Mouse (Mus musculus): ENCODE results near the gene Slc7a1. TPM values are rescaled to one million over a fixed set of nuclear protein-coding genes. Genes with fewer than 3 reads are reported as not detected.

Slc7a1 gene
- polyA plus RNA-seq, 1 experiment from 2014 or later = 24.9 TPM

DNA sequence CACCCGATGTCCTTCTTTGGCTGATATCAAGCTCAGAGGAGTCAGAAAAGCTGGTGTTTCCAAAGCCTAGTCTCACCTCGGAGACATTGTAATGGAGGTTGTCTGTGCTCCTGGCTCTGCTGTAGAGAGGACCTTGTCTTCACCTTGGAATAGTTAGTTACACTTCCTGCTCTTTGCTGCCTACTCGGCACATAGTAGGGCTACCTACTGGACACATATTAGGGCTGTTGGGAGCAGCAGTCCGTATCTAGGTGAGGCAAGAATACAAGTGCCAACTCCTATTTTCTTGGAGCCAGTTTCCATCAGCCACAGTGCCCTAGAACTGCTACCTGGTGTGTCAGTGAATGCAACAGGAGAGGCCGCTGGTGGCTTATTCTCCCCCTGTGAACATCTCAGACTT is 112.2 kb downstream of the Slc7a1 start:
- H3K9me3 ChIP-seq = no peaks in the 10 kb centered on the region
- H3K27ac ChIP-seq = no peak overlapping the region
- 86% methylated on average over 5 of the region's 5 CpGs for WGBS
- DNase-seq (ENCODE audit: low spot score) = no peak
- peaks cover 5% of the 10 kb centered on the region; the same call in 1 of the 2 replicates for H3K4me1 ChIP-seq
- H3K36me3 ChIP-seq = peaks cover 71% of the 10 kb centered on the region
- no peak overlapping the region for H3K4me3 ChIP-seq
- H3K27me3 ChIP-seq (ENCODE audit: insufficient read depth, poor library complexity, severe bottlenecking) = no peaks in the 10 kb centered on the region

DNA sequence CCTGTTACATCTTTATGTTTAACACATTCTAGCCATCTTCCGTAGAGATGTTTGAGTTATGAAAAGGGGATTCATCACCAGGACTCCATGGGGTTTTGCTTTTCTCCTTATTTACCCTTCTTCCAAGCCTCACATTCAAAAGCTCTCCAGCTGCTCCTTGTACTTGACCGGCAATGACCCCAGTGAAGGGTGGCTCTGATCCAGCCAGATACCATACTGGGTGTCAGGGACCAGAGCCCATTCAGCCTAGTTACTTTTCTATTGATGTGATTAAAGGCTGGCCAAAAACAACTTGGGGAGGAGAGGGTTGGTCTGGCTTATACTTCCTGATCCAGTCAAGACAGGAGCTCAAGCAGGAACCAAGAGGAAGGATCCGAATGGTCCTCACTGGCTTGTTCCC is 116.1 kb downstream of the Slc7a1 start:
- no peak for DNase-seq (ENCODE audit: low spot score)
- Histone ChIP-seq H3K9me3 (no peaks in the 10 kb centered on the region), H3K36me3 (peaks cover 70% of the 10 kb centered on the region), H3K27me3 (ENCODE audit: insufficient read depth, poor library complexity, severe bottlenecking) (no peaks in the 10 kb centered on the region), H3K27ac (no peak overlapping the region), H3K4me3 (no peak overlapping the region), H3K4me1 (peaks cover 4% of the 10 kb centered on the region; the same call in 1 of the 2 replicates)
- 89% methylated on average over 3 of the region's 3 CpGs for WGBS

DNA sequence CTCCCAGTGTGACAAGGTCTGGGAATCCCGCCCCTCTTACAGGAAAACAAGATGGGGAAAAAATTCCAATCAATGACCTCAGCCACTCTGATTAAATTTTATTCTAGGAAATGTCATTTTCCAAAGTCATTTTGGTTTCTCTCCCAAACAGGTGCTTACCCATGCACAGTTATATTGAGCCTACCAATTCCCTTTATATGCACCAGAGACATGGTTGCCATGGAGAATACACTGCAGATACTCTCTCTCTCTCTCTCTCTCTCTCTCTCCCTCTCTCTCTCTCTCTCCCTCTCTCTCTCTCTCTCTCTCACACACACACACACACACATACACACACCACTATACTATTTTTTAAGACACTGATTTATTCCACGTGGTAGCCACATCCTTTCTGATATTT is 116.5 kb downstream of the Slc7a1 start:
- Histone ChIP-seq H3K4me3 (no peak overlapping the region), H3K27ac (no peak overlapping the region), H3K27me3 (ENCODE audit: insufficient read depth, poor library complexity, severe bottlenecking) (no peaks in the 10 kb centered on the region), H3K9me3 (no peaks in the 10 kb centered on the region), H3K36me3 (peaks cover 74% of the 10 kb centered on the region), H3K4me1 (0 out of 2 replicates have a peak, but pooled peaks cover 4% of the 10 kb centered on the region)
- DNase-seq (ENCODE audit: low spot score) = no peak
- 84% methylated on average over 2 of the region's 2 CpGs for WGBS

DNA sequence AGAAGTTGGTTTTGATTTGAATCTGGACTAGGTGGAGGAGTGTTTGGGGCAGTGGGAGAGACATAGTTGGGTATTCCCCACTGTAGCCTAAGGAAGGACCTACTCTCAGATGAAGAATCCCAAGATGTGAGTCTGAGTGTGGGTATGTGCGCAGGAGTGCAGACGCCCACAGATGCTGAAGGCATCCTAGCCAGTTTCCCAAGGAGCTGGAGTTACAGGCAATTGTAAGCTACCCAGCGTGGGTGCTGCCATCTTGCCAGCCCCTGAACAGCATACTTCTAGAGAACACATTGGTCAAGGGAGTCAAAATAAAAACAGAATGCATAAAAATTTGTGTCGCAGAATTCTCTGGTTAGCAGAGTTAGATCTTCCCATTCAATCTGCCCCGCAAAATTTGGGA is 117.1 kb downstream of the Slc7a1 start:
- WGBS = 93% methylated on average over 5 of the region's 5 CpGs
- Histone ChIP-seq H3K4me1 (0 out of 2 replicates have a peak, but pooled peaks cover 4% of the 10 kb centered on the region), H3K9me3 (no peaks in the 10 kb centered on the region), H3K4me3 (no peak overlapping the region), H3K36me3 (peaks cover 79% of the 10 kb centered on the region), H3K27me3 (ENCODE audit: insufficient read depth, poor library complexity, severe bottlenecking) (no peaks in the 10 kb centered on the region), H3K27ac (no peak overlapping the region)
- no peak for DNase-seq (ENCODE audit: low spot score)

DNA sequence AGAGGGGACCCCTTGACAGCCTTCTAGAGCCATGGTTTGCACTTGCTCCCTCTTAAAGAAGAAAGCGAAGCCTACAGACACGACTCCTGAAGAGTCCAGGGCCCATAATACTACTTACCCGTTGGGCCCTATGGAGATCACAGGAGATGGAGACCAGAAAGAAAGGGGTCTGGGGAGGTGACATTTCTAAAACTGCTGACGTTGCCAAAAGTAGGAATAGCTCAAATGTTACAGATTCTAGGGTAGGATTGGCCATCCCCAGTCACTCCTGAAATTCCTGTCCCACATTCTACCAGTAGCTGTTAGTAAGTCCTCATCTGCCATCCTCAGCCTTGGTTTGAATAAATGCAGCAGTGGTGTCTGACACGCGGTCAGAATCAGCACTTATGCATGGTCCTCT is 117.6 kb downstream of the Slc7a1 start:
- Histone ChIP-seq H3K4me1 (0 out of 2 replicates have a peak, but pooled peaks cover 4% of the 10 kb centered on the region), H3K27ac (no peak overlapping the region), H3K36me3 (peaks cover 77% of the 10 kb centered on the region), H3K27me3 (ENCODE audit: insufficient read depth, poor library complexity, severe bottlenecking) (no peaks in the 10 kb centered on the region), H3K9me3 (no peaks in the 10 kb centered on the region), H3K4me3 (no peak overlapping the region)
- DNase-seq (ENCODE audit: low spot score) = no peak
- 86% methylated on average over 6 of the region's 6 CpGs for WGBS

DNA sequence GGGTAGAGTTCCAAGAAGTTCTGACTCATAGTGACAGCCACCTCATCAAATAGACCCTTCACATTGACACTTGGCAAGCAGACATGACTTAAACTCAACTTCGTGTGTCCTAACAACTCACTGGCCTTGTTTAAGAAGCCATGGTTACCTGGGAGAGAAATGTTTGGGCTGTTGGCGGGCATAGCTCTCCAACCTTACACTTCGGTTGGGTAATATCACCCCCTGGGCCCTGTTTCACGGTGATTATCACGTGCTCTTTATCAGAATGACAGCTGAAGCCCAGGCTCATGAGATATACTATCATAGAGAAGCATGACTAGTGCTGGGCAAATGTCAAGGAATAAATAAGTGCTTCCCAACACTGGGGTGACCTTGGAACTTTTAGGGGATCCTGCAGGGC is 119.4 kb downstream of the Slc7a1 start:
- H3K27me3 ChIP-seq (ENCODE audit: insufficient read depth, poor library complexity, severe bottlenecking) = no peaks in the 10 kb centered on the region
- 0 out of 2 replicates have a peak, but pooled peaks cover 4% of the 10 kb centered on the region for H3K4me1 ChIP-seq
- H3K27ac ChIP-seq = no peak overlapping the region
- 58% methylated on average over 5 of the region's 5 CpGs for WGBS
- no peak overlapping the region for H3K4me3 ChIP-seq
- H3K36me3 ChIP-seq = peaks cover 77% of the 10 kb centered on the region
- no peak for DNase-seq (ENCODE audit: low spot score)
- H3K9me3 ChIP-seq = no peaks in the 10 kb centered on the region

DNA sequence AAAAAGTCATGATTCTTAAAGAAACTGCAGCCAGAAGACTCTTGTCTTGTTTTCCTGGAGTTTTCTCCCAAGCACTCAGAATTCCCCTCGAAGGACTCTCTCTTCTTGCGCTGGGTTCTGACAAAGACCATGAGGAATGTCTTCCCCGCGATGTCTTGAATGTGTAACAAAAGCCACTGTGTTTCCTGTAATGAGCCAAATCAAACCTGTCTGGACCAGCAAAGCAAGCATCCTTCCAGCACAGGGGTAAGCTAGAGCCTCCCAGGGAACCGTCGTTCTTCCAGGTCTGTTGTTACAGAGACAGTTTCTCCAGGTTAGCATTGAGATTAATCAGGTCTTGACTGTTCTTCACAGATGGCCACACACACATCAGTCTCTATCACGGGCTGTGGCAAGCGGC is 121.5 kb downstream of the Slc7a1 start:
- H3K9me3 ChIP-seq = no peaks in the 10 kb centered on the region
- H3K36me3 ChIP-seq = peaks cover 64% of the 10 kb centered on the region
- H3K4me1 ChIP-seq = peaks cover 4% of the 10 kb centered on the region; the same call in 1 of the 2 replicates
- 76% methylated on average over 8 of the region's 8 CpGs for WGBS
- DNase-seq (ENCODE audit: low spot score) = no peak
- no peak overlapping the region for H3K4me3 ChIP-seq
- H3K27me3 ChIP-seq (ENCODE audit: insufficient read depth, poor library complexity, severe bottlenecking) = no peaks in the 10 kb centered on the region
- H3K27ac ChIP-seq = no peak overlapping the region

Other genes starting within 250 kb of the Slc7a1 start
- 55.0 and 59.9 TPM in 2 replicates for gene Ubl3, start 152.9 kb upstream of the Slc7a1 start, polyA plus RNA-seq (2016; fragmentation: Nextera tagmentation; extraction: Ambion mirVana)

All from heart, embryonic 10.5 days (tissue).